Mouse (Mus musculus) left cerebral cortex, adult 8-10 months (tissue): Measurements from ENCODE around the gene Crlf3. TPM values are rescaled to one million over a fixed set of nuclear protein-coding genes. Genes with fewer than 3 reads are reported as not detected.
"Not testable (repeated sequence)": the region's sequence is repeated elsewhere in the genome, so short reads cannot be mapped to it uniquely, and the experiment has no call there.

Experiments used
- DNase-seq, 2 experiments: peaks; one replicate each; pipeline ENCODE4 v3.0.0; 2022; ENCODE audit warnings: low spot score in 2 of 2
- total RNA-seq, 4 experiments: library from RNA; stranded (reverse); gene quantifications; 2 replicates each; pipeline ENCODE4 v1.2.4; 2022

Crlf3 gene
- total RNA-seq, 4 experiments from 2014 or later: 16.1 to 23.6 (median 21.1) TPM

- no peak for DNase-seq
Measured at GRCm38 (mm10) chr11:80067558-80067957, 13.2 kb downstream of the Crlf3 start.

GRCm38 (mm10) chr11:80066373-80066772 is 14.4 kb downstream of the Crlf3 start:
- not testable (repeated sequence) for DNase-seq

GRCm38 (mm10) chr11:80062159-80062558 is 18.6 kb downstream of the Crlf3 start:
- peak in 1 of 2 experiments; percentile 56 for DNase-seq

- no peak for DNase-seq
Measured at GRCm38 (mm10) chr11:80056141-80056540, 24.6 kb downstream of the Crlf3 start.

GRCm38 (mm10) chr11:80054659-80055058 is 26.1 kb downstream of the Crlf3 start:
- no peak for DNase-seq

GRCm38 (mm10) chr11:80053171-80053570 is 27.6 kb downstream of the Crlf3 start:
- DNase-seq: no peak

GRCm38 (mm10) chr11:80052456-80052855 is 28.3 kb downstream of the Crlf3 start:
- DNase-seq: no peak

- no peak for DNase-seq
Measured at GRCm38 (mm10) chr11:80050088-80050487, 30.7 kb downstream of the Crlf3 start.

GRCm38 (mm10) chr11:80046856-80047255 is 33.9 kb downstream of the Crlf3 start:
- no peak for DNase-seq

GRCm38 (mm10) chr11:80043419-80043817 is 37.4 kb downstream of the Crlf3 start:
- DNase-seq: no peak

- no peak for DNase-seq
Measured at GRCm38 (mm10) chr11:80042615-80043418, 38.0 kb downstream of the Crlf3 start.

- DNase-seq: no peak
Measured at GRCm38 (mm10) chr11:80037495-80037894, 43.3 kb downstream of the Crlf3 start.

GRCm38 (mm10) chr11:80021306-80021705 is 59.5 kb downstream of the Crlf3 start:
- no peak for DNase-seq

GRCm38 (mm10) chr11:80019792-80020191 is 61.0 kb downstream of the Crlf3 start:
- no peak for DNase-seq

GRCm38 (mm10) chr11:80016533-80016932 is 64.3 kb downstream of the Crlf3 start:
- not testable (repeated sequence) for DNase-seq

Other genes starting within 250 kb of the Crlf3 start
- 10 to 100 TPM; 25.3 to 31.4 (median 28.2) TPM for gene Utp6, start 118.6 kb downstream of the Crlf3 start, total RNA-seq
- 10 to 100 TPM; 34.4 to 48.9 (median 44.7) TPM for gene Suz12, start 87.9 kb downstream of the Crlf3 start, total RNA-seq
- gene Atad5, start 8.4 kb upstream of the Crlf3 start, total RNA-seq: 1 to 10 TPM; 3.4 to 4.9 (median 3.6) TPM
- gene Tefm, start 61.2 kb upstream of the Crlf3 start, total RNA-seq: 10 to 100 TPM in 3 of 4 experiments, 1 to 10 TPM in 1; 7.5 to 14.8 (median 10.9) TPM
- 10 to 100 TPM in 2 of 4 experiments, 1 to 10 TPM in 2; 6.9 to 12.6 (median 9.4) TPM for gene Adap2, start 73.1 kb upstream of the Crlf3 start, total RNA-seq
- 1 to 10 TPM; 2.8 to 5.7 (median 4.6) TPM for gene Rnf135, start 102.9 kb upstream of the Crlf3 start, total RNA-seq
- 10 to 100 TPM; 60.6 to 69.5 (median 63.4) TPM for gene Rhot1, start 128.0 kb upstream of the Crlf3 start, total RNA-seq
- 10 to 100 TPM; 23.0 to 29.2 (median 24.2) TPM for gene Rhbdl3, start 219.9 kb upstream of the Crlf3 start, total RNA-seq